Mouse (Mus musculus) R1 (cell line): ENCODE measurements around the gene Olfr1331.
"Not testable (repeated sequence)": the region's sequence is repeated elsewhere in the genome, so short reads cannot be mapped to it uniquely, and the experiment has no call there.

Experiments used
- DNase-seq: peaks from one replicate; pipeline ENCODE4 v3.0.0-alpha.2; 2018; ENCODE audit warnings: low read depth, low spot score

Gene Olfr1331

GRCm38 (mm10) chr4:118864349-118864748 lies at the start of gene Olfr1331:
TSS of gene Olfr1331 (plus strand) at chr4:118864649.
- DNase-seq, result no peak

DNA sequence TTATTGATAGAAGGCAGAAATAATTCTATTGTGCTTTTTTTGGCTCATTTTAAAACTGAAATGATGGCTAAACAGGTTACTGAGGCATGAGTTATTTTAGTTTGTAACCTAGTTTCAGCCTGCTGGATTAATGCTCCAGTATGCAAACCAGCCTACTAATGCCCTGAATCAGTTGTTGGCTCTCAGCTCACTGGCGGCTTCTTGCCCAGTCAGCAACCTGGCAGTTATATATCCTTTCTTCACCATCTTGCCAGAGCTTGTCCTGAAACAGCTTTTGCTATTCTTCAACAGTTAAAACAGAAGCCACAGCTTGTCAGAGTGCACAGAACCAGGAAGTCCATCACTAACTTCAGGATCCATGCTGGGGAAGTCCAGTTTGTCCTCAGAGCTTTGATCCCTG lies 45.5 kb upstream of the Olfr1331 start:
- DNase-seq, result no peak

- no peak for DNase-seq
These were observed 28.3 kb upstream of the Olfr1331 start, which contains the start of gene Olfr1333 for GRCm38 (mm10) chr4:118836179-118836578. TSS of gene Olfr1333 (minus strand) at chr4:118836279.

GRCm38 (mm10) chr4:118861791-118862190 lies 2.7 kb upstream of the Olfr1331 start:
- no peak for DNase-seq

DNA sequence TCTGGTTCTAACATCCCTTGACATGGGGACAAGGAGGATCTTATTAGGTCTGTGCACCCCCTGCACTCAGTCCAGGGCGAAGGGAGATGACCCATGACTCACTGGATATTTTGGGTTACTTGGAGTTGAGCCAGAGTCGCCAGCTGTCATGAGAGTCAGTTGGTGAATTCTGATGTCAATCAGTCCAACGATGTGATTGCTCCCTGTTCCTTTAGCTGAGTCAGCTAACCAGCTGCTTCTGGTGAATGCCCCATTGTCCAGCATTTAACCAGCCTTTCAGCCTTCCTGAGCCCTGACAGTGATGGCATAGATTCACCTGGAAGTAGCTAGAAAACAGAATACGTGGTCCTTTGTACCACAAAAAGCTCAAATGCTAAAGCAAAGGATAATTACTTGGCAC lies 1.7 kb upstream of the Olfr1331 start:
- no peak for DNase-seq

- DNase-seq, result no peak
These were observed 3.1 kb downstream of the Olfr1331 start for GRCm38 (mm10) chr4:118867566-118867965.

- DNase-seq, result no peak
These were observed 23.8 kb downstream of the Olfr1331 start, which contains the start of gene Olfr1330 for GRCm38 (mm10) chr4:118888297-118888696. TSS of gene Olfr1330 (plus strand) at chr4:118888597.

DNA sequence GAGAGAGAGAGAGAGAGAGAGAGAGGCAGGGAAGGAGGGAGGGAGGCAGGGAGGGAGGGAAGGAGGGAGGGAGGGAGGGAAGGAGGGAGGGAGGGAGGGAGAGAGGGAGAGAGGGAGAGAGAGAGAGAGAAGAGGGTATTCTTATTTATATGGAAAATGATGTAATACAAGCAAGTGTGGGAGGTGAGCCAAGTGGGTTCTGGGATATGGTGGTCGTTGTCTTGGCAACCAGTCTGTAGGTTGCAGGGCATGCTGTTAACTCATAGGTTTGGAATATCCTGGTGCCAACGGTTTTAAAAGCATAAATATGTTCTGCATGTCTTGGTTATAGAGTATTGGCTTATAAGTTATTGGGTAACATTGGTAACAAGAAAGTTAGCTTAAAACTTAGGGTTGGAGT lies 37.5 kb downstream of the Olfr1331 start:
- no peak for DNase-seq

GRCm38 (mm10) chr4:118917365-118917764 lies 52.9 kb downstream of the Olfr1331 start, which contains the start of gene Olfr1329:
TSS of gene Olfr1329 (minus strand) at chr4:118917465.
- DNase-seq, result not testable (repeated sequence)
